Mouse (Mus musculus) heart, adult 11 months (tissue): ENCODE data around the gene Farp2.
"Not testable (repeated sequence)": the region's sequence is repeated elsewhere in the genome, so short reads cannot be mapped to it uniquely, and the experiment has no call there.

Experiments
- DNase-seq: peaks from one replicate; pipeline ENCODE4 v3.0.0; 2022

The Farp2 gene

GRCm38 (mm10) chr1:93511585-93512350 lies at the start of gene Farp2:
Farp2 (plus strand) TSS chr1:93512079.
- peak; percentile 100 for DNase-seq

GRCm38 (mm10) chr1:93465066-93465465 lies 46.8 kb upstream of the Farp2 start:
- no peak for DNase-seq

GRCm38 (mm10) chr1:93465746-93466145 lies 46.1 kb upstream of the Farp2 start:
- peak; percentile 58 for DNase-seq

GRCm38 (mm10) chr1:93468626-93469025 lies 43.3 kb upstream of the Farp2 start:
- DNase-seq = no peak

- DNase-seq = no peak
These were observed 36.2 kb upstream of the Farp2 start for GRCm38 (mm10) chr1:93475694-93476093.

- DNase-seq = peak; percentile 100
These were observed 33.9 kb upstream of the Farp2 start for GRCm38 (mm10) chr1:93477758-93478585.

GRCm38 (mm10) chr1:93478586-93479475 lies 33.0 kb upstream of the Farp2 start, which contains the start of gene Hdlbp:
Hdlbp (minus strand) TSS chr1:93478815.
- peak; percentile 100 for DNase-seq

GRCm38 (mm10) chr1:93479476-93480083 lies 32.3 kb upstream of the Farp2 start:
- no peak for DNase-seq

GRCm38 (mm10) chr1:93486302-93486701 lies 25.6 kb upstream of the Farp2 start:
- DNase-seq = not testable (repeated sequence)

GRCm38 (mm10) chr1:93495312-93495711 lies 16.6 kb upstream of the Farp2 start:
- DNase-seq = no peak

GRCm38 (mm10) chr1:93506944-93507676 lies 4.8 kb upstream of the Farp2 start:
- DNase-seq = no peak

- not testable (repeated sequence) for DNase-seq
These were observed 3.3 kb upstream of the Farp2 start for GRCm38 (mm10) chr1:93508576-93508975.

- no peak for DNase-seq
These were observed 442 bp downstream of the Farp2 start for GRCm38 (mm10) chr1:93512351-93512690.

- DNase-seq = peak; percentile 91
These were observed 1.3 kb downstream of the Farp2 start for GRCm38 (mm10) chr1:93513221-93513620.

- DNase-seq = peak; percentile 70
These were observed 9.6 kb downstream of the Farp2 start for GRCm38 (mm10) chr1:93521491-93521890.

- no peak for DNase-seq
These were observed 10.4 kb downstream of the Farp2 start for GRCm38 (mm10) chr1:93522325-93522724.

- DNase-seq = peak; percentile 74
These were observed 17.9 kb downstream of the Farp2 start for GRCm38 (mm10) chr1:93529801-93530200.

GRCm38 (mm10) chr1:93537227-93537626 lies 25.3 kb downstream of the Farp2 start:
- DNase-seq = peak; percentile 55

- DNase-seq = peak; percentile 50
These were observed 31.3 kb downstream of the Farp2 start for GRCm38 (mm10) chr1:93543196-93543595.

- DNase-seq = no peak
These were observed 35.4 kb downstream of the Farp2 start for GRCm38 (mm10) chr1:93547286-93547685.

- DNase-seq = no peak
These were observed 39.5 kb downstream of the Farp2 start for GRCm38 (mm10) chr1:93551427-93551826.

GRCm38 (mm10) chr1:93563224-93563623 lies 51.3 kb downstream of the Farp2 start:
- DNase-seq = peak; percentile 15
